Mouse (Mus musculus) liver, adult 2 months (tissue): Measurements from ENCODE around the gene Gm20388. TPM values are rescaled to one million over a fixed set of nuclear protein-coding genes. Genes with fewer than 3 reads are reported as not detected.

Experiments
- DNase-seq: peaks from one replicate; pipeline ENCODE4 v3.0.0-alpha.2; 2011; ENCODE audit warnings: low read depth, low spot score; ENCODE audit errors: extremely low read depth
- H3K27ac ChIP-seq: fragments of 200-500 bp; replicated peaks from 2 replicates; pipeline ENCODE4 v1.5.1; 2012; ENCODE audit warnings: low read depth, mild to moderate bottlenecking, control low read depth, inconsistent platforms, low read length; ENCODE audit not compliant: insufficient read depth
- H3K27me3 ChIP-seq: fragments of 200-500 bp; 2 replicates; pipeline ENCODE4 v1.6.1; 2012; ENCODE audit warnings: mild to moderate bottlenecking, moderate library complexity, low read length, inconsistent platforms; ENCODE audit not compliant: control insufficient read depth, insufficient read depth
- H3K36me3 ChIP-seq: fragments of 200-500 bp; 2 replicates; pipeline ENCODE4 v1.6.1; 2012; ENCODE audit warnings: low read length, inconsistent platforms; ENCODE audit not compliant: control insufficient read depth, insufficient read depth
- H3K4me1 ChIP-seq: fragments of 200-500 bp; 2 replicates; pipeline ENCODE4 v1.6.1; 2011; ENCODE audit warnings: low read length; ENCODE audit not compliant: control insufficient read depth, insufficient read depth
- H3K4me3 ChIP-seq: fragments of 200-500 bp; 2 replicates; pipeline ENCODE4 v1.5.1; 2011; ENCODE audit warnings: low read depth, mild to moderate bottlenecking, control low read depth, low read length, moderate library complexity; ENCODE audit not compliant: insufficient read depth
- H3K79me2 ChIP-seq: fragments of 200-500 bp; 2 replicates; pipeline ENCODE4 v1.6.1; 2012; ENCODE audit warnings: inconsistent platforms, mild to moderate bottlenecking, low read length, moderate library complexity; ENCODE audit not compliant: control insufficient read depth, insufficient read depth
- H3K9ac ChIP-seq: fragments of 200-500 bp; 2 replicates; pipeline ENCODE4 v1.6.1; 2012; ENCODE audit warnings: low read depth, mild to moderate bottlenecking, control low read depth, inconsistent platforms, low read length
- CTCF ChIP-seq: fragments of 200-500 bp; IDR thresholded peaks from 2 replicates; pipeline ENCODE4 v1.5.1; 2011; ENCODE audit warnings: low read depth, low read length, control low read depth
- POLR2A ChIP-seq: fragments of 200-500 bp; IDR thresholded peaks from 2 replicates; pipeline ENCODE4 v1.6.1; 2011; ENCODE audit warnings: low read length, control low read depth; ENCODE audit not compliant: insufficient read depth; ENCODE audit errors: extremely low read depth
- WGBS: fragments of 180-500 bp; shearing (Covaris S2); methylation state at CpG from one replicate; pipeline ENCODE4 v1.1.7; 2018; 5-methylcytosine and 5-hydroxymethylcytosine counted together
- polyA plus RNA-seq: library from polyadenylated mRNA; depleted of rRNA; stranded (reverse); fragments of >200 nt; gene quantifications from 2 replicates; pipeline ENCODE4 v1.2.3, GENCODE M21; 2012
- total RNA-seq: library from RNA; depleted of rRNA; stranded (reverse); fragments of >200 nt; gene quantifications from 2 replicates; pipeline ENCODE4 v1.2.3, GENCODE M21; 2014

Gene Gm20388
- total and polyA plus RNA-seq, 2 experiments: 6.4 to 19.9 TPM

GRCm38 (mm10) chr8:123893413-123893812 is 3982.8 kb downstream of the Gm20388 start:
- Histone ChIP-seq H3K27me3 (peaks cover 19% of the 10 kb centered on the region), H3K36me3 (no peaks in the 10 kb centered on the region), H3K27ac (no peak overlapping the region), H3K79me2 (no peaks in the 10 kb centered on the region), H3K4me1 (no peaks in the 10 kb centered on the region), H3K9ac (no peak overlapping the region), H3K4me3 (no peak overlapping the region)
- WGBS: 82% methylated on average over 11 of the region's 11 CpGs
- no peak for DNase-seq
- no peak for TF ChIP-seq POLR2A
- no peak for TF ChIP-seq CTCF

- TF ChIP-seq POLR2A (no peak), CTCF (no peak)
- Histone ChIP-seq H3K27ac (no peak within 1 kb of the TSS), H3K9ac (no peak within 1 kb of the TSS), H3K79me2 (no peaks in the 10 kb centered on the region), H3K27me3 (peaks cover 16% of the 10 kb centered on the region), H3K4me1 (no peaks in the 10 kb centered on the region), H3K4me3 (no peak within 1 kb of the TSS), H3K36me3 (no peaks in the 10 kb centered on the region)
- no peak for DNase-seq
- 29% methylated on average over 15 of the region's 15 CpGs for WGBS
These were observed 3984.0 kb downstream of the Gm20388 start, which contains the start of gene Acta1 for GRCm38 (mm10) chr8:123894502-123895097. Gene Acta1, minus strand, starts transcription at chr8:123894751.

- DNase-seq: no peak
These were observed 3984.6 kb downstream of the Gm20388 start for GRCm38 (mm10) chr8:123895230-123895629.

GRCm38 (mm10) chr8:123895680-123896365 is 3985.2 kb downstream of the Gm20388 start:
- Histone ChIP-seq H3K27ac (no peak overlapping the region), H3K9ac (no peak overlapping the region), H3K4me1 (no peaks in the 10 kb centered on the region), H3K79me2 (no peaks in the 10 kb centered on the region), H3K27me3 (peaks cover 16% of the 10 kb centered on the region), H3K36me3 (no peaks in the 10 kb centered on the region), H3K4me3 (no peak overlapping the region)
- WGBS: 68% methylated on average over 9 of the region's 9 CpGs
- DNase-seq: no peak
- TF ChIP-seq POLR2A: no peak
- TF ChIP-seq CTCF: no peak

More at GRCm38 (mm10) chr8:123895230-123895629, 3984.6 kb downstream of the Gm20388 start:
- Histone ChIP-seq H3K4me1 (no peaks in the 10 kb centered on the region), H3K9ac (no peak overlapping the region), H3K36me3 (no peaks in the 10 kb centered on the region), H3K4me3 (no peak overlapping the region), H3K27me3 (peaks cover 16% of the 10 kb centered on the region), H3K27ac (no peak overlapping the region), H3K79me2 (no peaks in the 10 kb centered on the region)
- 60% methylated on average over 4 of the region's 4 CpGs for WGBS
- TF ChIP-seq CTCF (no peak), POLR2A (no peak)

- WGBS: 42% methylated on average over 14 of the region's 14 CpGs
These were observed 3985.7 kb downstream of the Gm20388 start for GRCm38 (mm10) chr8:123896366-123896761.

GRCm38 (mm10) chr8:123896774-123897173 is 3986.1 kb downstream of the Gm20388 start:
- Histone ChIP-seq H3K27me3 (peaks cover 15% of the 10 kb centered on the region), H3K36me3 (no peaks in the 10 kb centered on the region), H3K79me2 (no peaks in the 10 kb centered on the region), H3K9ac (no peak overlapping the region), H3K27ac (no peak overlapping the region), H3K4me1 (no peaks in the 10 kb centered on the region), H3K4me3 (no peak overlapping the region)
- 53% methylated on average over 10 of the region's 10 CpGs for WGBS
- no peak for DNase-seq
- TF ChIP-seq CTCF (no peak), POLR2A (no peak)

More at GRCm38 (mm10) chr8:123896366-123896761, 3985.7 kb downstream of the Gm20388 start:
- no peak overlapping the region for H3K27ac ChIP-seq
- TF ChIP-seq POLR2A (no peak), CTCF (no peak)
- H3K79me2 ChIP-seq: no peaks in the 10 kb centered on the region
- H3K9ac ChIP-seq: no peak overlapping the region
- no peaks in the 10 kb centered on the region for H3K4me1 ChIP-seq
- no peaks in the 10 kb centered on the region for H3K36me3 ChIP-seq
- peaks cover 16% of the 10 kb centered on the region for H3K27me3 ChIP-seq
- no peak for DNase-seq
- H3K4me3 ChIP-seq: no peak overlapping the region
